Mouse (Mus musculus) erythroblast, embryonic 14.5 days (primary cell): ENCODE data around the gene Acvrl1.

ENCODE experiments used
- GATA1 ChIP-seq: IDR thresholded peaks from 2 replicates; pipeline ENCODE4 v1.6.1; 2012; ENCODE audit warnings: low read length, inconsistent platforms, mixed read lengths
- TAL1 ChIP-seq: IDR thresholded peaks from 3 replicates; pipeline ENCODE4 v1.6.1; 2012; ENCODE audit warnings: low read length, inconsistent platforms, mixed read lengths

GRCm38 (mm10) chr15:101147115-101147909, 19.0 kb downstream of the Acvrl1 start:
- TF ChIP-seq TAL1: no peak
- no peak for TF ChIP-seq GATA1
